In genomic region chr9:45907078-45907428, GRCm38 (mm10) we compare ENCODE assay signal across 8 mouse cellular contexts. TPM values are rescaled to one million over a fixed set of nuclear protein-coding genes. Genes with fewer than 3 reads are reported as not detected.
DNase-seq lines count a peak whose midpoint lies in the region; ATAC-seq lines count a peak whose summit lies in the region.

No protein-coding gene starts in this region.

- WGBS in neural tube, embryonic 11.5 days = under 1% methylated on average over 19 of the region's 19 CpGs
- WGBS in embryonic facial prominence, embryonic 11.5 days = 1% methylated on average over 19 of the region's 19 CpGs
- WGBS in hindbrain, embryonic 14.5 days = 0% methylated on average over 19 of the region's 19 CpGs

- no peaks in the 10 kb centered on the region for H3K9me3 ChIP-seq in neural tube, embryonic 11.5 days (ENCODE audit: control insufficient read depth, low read length)
- H3K9me3 ChIP-seq in embryonic facial prominence, embryonic 11.5 days (replicated peaks; ENCODE audit: control insufficient read depth, low read length) = no peaks in the 10 kb centered on the region
- H3K9me3 ChIP-seq in hindbrain, embryonic 14.5 days (ENCODE audit: control insufficient read depth, low read length) = no peaks in the 10 kb centered on the region

- H3K4me2 ChIP-seq in neural tube, embryonic 11.5 days (ENCODE audit: low read depth) = peak overlapping the region; percentile 91
- H3K4me2 ChIP-seq in embryonic facial prominence, embryonic 11.5 days (ENCODE audit: low read depth, low read length) = peak overlapping the region; percentile 75
- H3K4me2 ChIP-seq in hindbrain, embryonic 14.5 days (replicated peaks) = peak overlapping the region; percentile 84

- H3K4me1 ChIP-seq in neural tube, embryonic 11.5 days (ENCODE audit: control insufficient read depth, insufficient read depth, low read length) = peaks cover 14% of the 10 kb centered on the region
- H3K4me1 ChIP-seq in embryonic facial prominence, embryonic 11.5 days (ENCODE audit: control insufficient read depth, insufficient read depth, low read length) = no peaks in the 10 kb centered on the region; the same call in 1 of the 2 replicates
- peaks cover 27% of the 10 kb centered on the region for H3K4me1 ChIP-seq in hindbrain, embryonic 14.5 days (replicated peaks; ENCODE audit: control insufficient read depth, insufficient read depth, low read length)

- H3K4me3 ChIP-seq in neural tube, embryonic 11.5 days (ENCODE audit: low read depth, low read length) = peak overlapping the region; percentile 95
- peak overlapping the region; percentile 96 for H3K4me3 ChIP-seq in embryonic facial prominence, embryonic 11.5 days (ENCODE audit: low read depth, low read length)
- H3K4me3 ChIP-seq in hindbrain, embryonic 14.5 days (replicated peaks; ENCODE audit: low read length) = peak overlapping the region; percentile 80

- H3K27me3 ChIP-seq in neural tube, embryonic 11.5 days (ENCODE audit: control insufficient read depth, insufficient read depth, low read length) = no peaks in the 10 kb centered on the region
- H3K27me3 ChIP-seq in embryonic facial prominence, embryonic 11.5 days (ENCODE audit: control insufficient read depth, insufficient read depth, low read length) = no peaks in the 10 kb centered on the region
- no peaks in the 10 kb centered on the region for H3K27me3 ChIP-seq in hindbrain, embryonic 14.5 days (ENCODE audit: control insufficient read depth, insufficient read depth, low read length)

- peak overlapping the region; percentile 89 for H3K9ac ChIP-seq in neural tube, embryonic 11.5 days (ENCODE audit: low read length)
- peak overlapping the region; percentile 92 for H3K9ac ChIP-seq in embryonic facial prominence, embryonic 11.5 days (replicated peaks; ENCODE audit: low read length)
- H3K9ac ChIP-seq in hindbrain, embryonic 14.5 days = peak overlapping the region; percentile 91

- ATAC-seq in neural tube, embryonic 11.5 days (ENCODE audit: insufficient read depth, low FRiP score, low TSS enrichment) = peak; percentile 53; the same call in 1 of the 2 replicates
- peak; percentile 46; the same call in 1 of the 2 replicates for ATAC-seq in embryonic facial prominence, embryonic 11.5 days (replicated peaks; ENCODE audit: insufficient number of reproducible peaks, low FRiP score, low TSS enrichment, low read depth)
- no peak for ATAC-seq in hindbrain, embryonic 14.5 days (ENCODE audit: low FRiP score)
- ATAC-seq in megakaryocyte progenitor cell, adult 5-6 weeks (replicated peaks; ENCODE audit: poor library complexity) = 0 out of 2 replicates have a peak, but pooled peaks have one; percentile 19

- peak overlapping the region; percentile 90 for H3K27ac ChIP-seq in neural tube, embryonic 11.5 days (ENCODE audit: low read depth, low read length)
- H3K27ac ChIP-seq in embryonic facial prominence, embryonic 11.5 days (replicated peaks; ENCODE audit: low read depth, low read length) = 0 out of 2 replicates have a peak overlapping the region, but pooled peaks have one; percentile 78
- H3K27ac ChIP-seq in hindbrain, embryonic 14.5 days = peak overlapping the region; percentile 96

- peaks cover 6% of the 10 kb centered on the region; the same call in 1 of the 2 replicates for H3K36me3 ChIP-seq in neural tube, embryonic 11.5 days (ENCODE audit: control insufficient read depth, insufficient read depth, low read length)
- no peaks in the 10 kb centered on the region for H3K36me3 ChIP-seq in embryonic facial prominence, embryonic 11.5 days (replicated peaks; ENCODE audit: control insufficient read depth, insufficient read depth, low read depth, low read length)
- peaks cover 47% of the 10 kb centered on the region for H3K36me3 ChIP-seq in hindbrain, embryonic 14.5 days (replicated peaks; ENCODE audit: control insufficient read depth, insufficient read depth)

- DNase-seq in neural tube, embryonic 11.5 days (ENCODE audit: low spot score) = no peak
- no peak for DNase-seq in neural tube, embryonic 10.5 days (ENCODE audit: extremely low spot score, low spot score)
- DNase-seq in embryonic facial prominence, embryonic 11.5 days (ENCODE audit: low spot score) = peak; percentile 8
- no peak for DNase-seq in hindbrain, embryonic 14.5 days (ENCODE audit: low spot score)
- no peak for DNase-seq in thymus, postnatal 36 days
- no peak for DNase-seq in left cerebral cortex, adult 8-10 months (ENCODE audit: low spot score in 2 of 2)
- no peak for DNase-seq in right cerebral cortex, postnatal 25 days

RNA-seq across cellular contexts. Expression of gene Rnf214, which starts 0.3 kb away (rescaled TPM):
- 71.6 and 76.3 TPM in 2 replicates for polyA plus RNA-seq in neural tube, embryonic 11.5 days (2014; fragmentation: Nextera tagmentation; extraction: Ambion mirVana)
- 53.1 and 54.4 TPM in 2 replicates for polyA plus RNA-seq in embryonic facial prominence, embryonic 11.5 days (2014; fragmentation: Nextera tagmentation; extraction: Ambion mirVana)
- polyA plus RNA-seq in hindbrain, embryonic 14.5 days (2014; fragmentation: Nextera tagmentation; extraction: Ambion mirVana) = 107 and 109 TPM in 2 replicates
- total RNA-seq in megakaryocyte progenitor cell, adult 5-6 weeks (2015) = 20.3 and 21.2 TPM in 2 replicates
- total RNA-seq in megakaryocyte progenitor cell, adult 5-6 weeks (2017) = 26.5 and 27.4 TPM in 2 replicates
- total RNA-seq in left cerebral cortex, adult 8-10 months (2022) = 10 to 100 TPM; 72.3 to 85.7 (median 81.2) TPM

RNA-seq across cellular contexts. Expression of gene Pcsk7, which starts 0.8 kb away (rescaled TPM):
- 17.6 and 18.1 TPM in 2 replicates for polyA plus RNA-seq in neural tube, embryonic 11.5 days (2014; fragmentation: Nextera tagmentation; extraction: Ambion mirVana)
- 9.6 and 13.2 TPM in 2 replicates for polyA plus RNA-seq in embryonic facial prominence, embryonic 11.5 days (2014; fragmentation: Nextera tagmentation; extraction: Ambion mirVana)
- 15.0 and 17.7 TPM in 2 replicates for polyA plus RNA-seq in hindbrain, embryonic 14.5 days (2014; fragmentation: Nextera tagmentation; extraction: Ambion mirVana)
- 8.5 and 9.6 TPM in 2 replicates for total RNA-seq in megakaryocyte progenitor cell, adult 5-6 weeks (2015)
- 11.2 and 14.4 TPM in 2 replicates for total RNA-seq in megakaryocyte progenitor cell, adult 5-6 weeks (2017)
- 10 to 100 TPM; 20.5 to 28.5 (median 23.0) TPM for total RNA-seq in left cerebral cortex, adult 8-10 months (2022)

RNA-seq across cellular contexts. Expression of gene Tagln, which starts 28.8 kb away (rescaled TPM):
- polyA plus RNA-seq in neural tube, embryonic 11.5 days (2014; fragmentation: Nextera tagmentation; extraction: Ambion mirVana) = 13.5 and 19.2 TPM in 2 replicates
- polyA plus RNA-seq in embryonic facial prominence, embryonic 11.5 days (2014; fragmentation: Nextera tagmentation; extraction: Ambion mirVana) = 14.1 and 16.3 TPM in 2 replicates
- 10.3 and 10.5 TPM in 2 replicates for polyA plus RNA-seq in hindbrain, embryonic 14.5 days (2014; fragmentation: Nextera tagmentation; extraction: Ambion mirVana)
- total RNA-seq in megakaryocyte progenitor cell, adult 5-6 weeks (2015) = 0.10 TPM in 2 replicates
- not detected in 2 replicates for total RNA-seq in megakaryocyte progenitor cell, adult 5-6 weeks (2017)
- 10 to 100 TPM in 1 of 4 experiments, 1 to 10 TPM in 3; 8.9 to 17.1 (median 9.1) TPM for total RNA-seq in left cerebral cortex, adult 8-10 months (2022)

RNA-seq across cellular contexts. Expression of gene Sidt2, which starts 48.0 kb away (rescaled TPM):
- polyA plus RNA-seq in neural tube, embryonic 11.5 days (2014; fragmentation: Nextera tagmentation; extraction: Ambion mirVana) = 28.7 and 34.7 TPM in 2 replicates
- polyA plus RNA-seq in embryonic facial prominence, embryonic 11.5 days (2014; fragmentation: Nextera tagmentation; extraction: Ambion mirVana) = 23.6 and 23.8 TPM in 2 replicates
- polyA plus RNA-seq in hindbrain, embryonic 14.5 days (2014; fragmentation: Nextera tagmentation; extraction: Ambion mirVana) = 48.9 and 55.3 TPM in 2 replicates
- 29.4 and 32.7 TPM in 2 replicates for total RNA-seq in megakaryocyte progenitor cell, adult 5-6 weeks (2015)
- total RNA-seq in megakaryocyte progenitor cell, adult 5-6 weeks (2017) = 15.3 and 21.9 TPM in 2 replicates
- total RNA-seq in left cerebral cortex, adult 8-10 months (2022) = 10 to 100 TPM; 77.9 to 79.8 (median 78.2) TPM
